24 mouse cellular contexts compared by ENCODE assay signal in genomic region chr5:113725417-113725816, GRCm38 (mm10). TPM values are rescaled to one million over a fixed set of nuclear protein-coding genes. Genes with fewer than 3 reads are reported as not detected.
"Had no signal": no experiment of that assay in that cellular context is flagged by ENCODE, and none has a peak within 500 bp of the region (broad histone marks: within the 10 kb centered on the region; RNA-seq: fewer than 3 reads in every experiment).

No protein-coding gene starts in this region.

- ATAC-seq: midbrain, embryonic 16.5 days had no signal

- H3K4me3 ChIP-seq: midbrain, embryonic 10.5 days; midbrain, embryonic 12.5 days; myocyte; neural tube, embryonic 13.5 days; neural tube, embryonic 15.5 days; stomach, embryonic 15.5 days had no signal

- H3K27me3 ChIP-seq: neural tube, embryonic 15.5 days; stomach, embryonic 15.5 days had no signal

- DNase-seq: lung, adult 18-20 months; lung, embryonic 14.5 days; lung, postnatal 10 days; lung, postnatal 4 days; midbrain, embryonic 14.5 days; retina, postnatal 1 day; right cerebral cortex, adult 18-20 months; right cerebral cortex, postnatal 14 days; thymus, adult 2 months; thymus, postnatal 25 days; thymus, postnatal 4 days had no signal

- H3K36me3 ChIP-seq: midbrain, embryonic 10.5 days; midbrain, embryonic 12.5 days; neural tube, embryonic 13.5 days; neural tube, embryonic 15.5 days; stomach, embryonic 15.5 days had no signal

- H3K4me1 ChIP-seq: stomach, embryonic 15.5 days had no signal

- H3K27ac ChIP-seq: midbrain, embryonic 10.5 days; midbrain, embryonic 12.5 days; neural tube, embryonic 13.5 days; neural tube, embryonic 15.5 days; stomach, embryonic 15.5 days; stomach, postnatal 0 days had no signal

RNA-seq across cellular contexts. Expression of gene 1700069L16Rik, which starts 0.8 kb away (rescaled TPM):
- polyA plus RNA-seq: liver, embryonic 16.5 days; lung, embryonic 14.5 days; lung, embryonic 16.5 days; midbrain, embryonic 10.5 days; midbrain, embryonic 12.5 days; midbrain, embryonic 14.5 days; midbrain, embryonic 16.5 days; myocyte; neural tube, embryonic 11.5 days; neural tube, embryonic 13.5 days; neural tube, embryonic 15.5 days; spleen, adult 2 months; stomach, embryonic 15.5 days; stomach, postnatal 0 days; thymus, adult 2 months; urinary bladder, adult 2 months had no signal
